Mouse (Mus musculus) retina, adult 2 months (tissue): ENCODE results near the gene Usp5.

Experiments
- DNase-seq: peaks from one replicate; pipeline ENCODE4 v3.0.0-alpha.2; 2012; ENCODE audit warnings: low read depth, low spot score

The Usp5 gene

GRCm38 (mm10) chr6:124828868-124829798, at the start of gene Usp5, which contains the start of gene Cdca3:
Gene Usp5 (minus strand): TSS chr6:124829484.
Gene Cdca3 (plus strand): TSS chr6:124829547.
- peak; percentile 99 for DNase-seq

GRCm38 (mm10) chr6:124874348-124874747, 45.1 kb upstream of the Usp5 start:
- no peak for DNase-seq

- DNase-seq, result no peak
Observed at GRCm38 (mm10) chr6:124866560-124866959, 37.3 kb upstream of the Usp5 start.

- DNase-seq, result no peak
Observed at GRCm38 (mm10) chr6:124865766-124866362, 36.6 kb upstream of the Usp5 start.

GRCm38 (mm10) chr6:124863658-124864298, 34.5 kb upstream of the Usp5 start, which contains the start of gene Gpr162:
Gene Gpr162 (minus strand): TSS chr6:124863983.
- no peak for DNase-seq

GRCm38 (mm10) chr6:124863125-124863657, 33.9 kb upstream of the Usp5 start:
- DNase-seq, result no peak

GRCm38 (mm10) chr6:124862406-124863124, 33.3 kb upstream of the Usp5 start:
- DNase-seq, result no peak

- DNase-seq, result no peak
Observed at GRCm38 (mm10) chr6:124861802-124862201, 32.5 kb upstream of the Usp5 start.

GRCm38 (mm10) chr6:124861266-124861665, 32.0 kb upstream of the Usp5 start:
- no peak for DNase-seq

GRCm38 (mm10) chr6:124860511-124860910, 31.2 kb upstream of the Usp5 start:
- DNase-seq, result no peak

- DNase-seq, result peak; percentile 69
Observed at GRCm38 (mm10) chr6:124859725-124860124, 30.4 kb upstream of the Usp5 start.

- no peak for DNase-seq
Observed at GRCm38 (mm10) chr6:124858561-124859318, 29.5 kb upstream of the Usp5 start.

- no peak for DNase-seq
Observed at GRCm38 (mm10) chr6:124857840-124858530, 28.7 kb upstream of the Usp5 start.

- peak; percentile 57 for DNase-seq
Observed at GRCm38 (mm10) chr6:124856916-124857839, 27.9 kb upstream of the Usp5 start, which contains the start of gene P3h3. Gene P3h3 (minus strand): TSS chr6:124857752.

GRCm38 (mm10) chr6:124856321-124856720, 27.0 kb upstream of the Usp5 start:
- DNase-seq, result no peak

- no peak for DNase-seq
Observed at GRCm38 (mm10) chr6:124854647-124855046, 25.4 kb upstream of the Usp5 start.

- no peak for DNase-seq
Observed at GRCm38 (mm10) chr6:124850535-124850934, 21.3 kb upstream of the Usp5 start.

- DNase-seq, result peak; percentile 81
Observed at GRCm38 (mm10) chr6:124847305-124847704, 18.0 kb upstream of the Usp5 start.
